Mouse (Mus musculus) embryonic facial prominence, embryonic 15.5 days (tissue): Measurements from ENCODE around the gene Tmem101. TPM values are rescaled to one million over a fixed set of nuclear protein-coding genes. Genes with fewer than 3 reads are reported as not detected.

Source experiments
- ATAC-seq: fragments of 200-750 bp; cut with Nextera tagmentation; 2 replicates; pipeline ENCODE4 v1.8.0; 2017; ENCODE audit warnings: low read depth, moderate TSS enrichment; ENCODE audit not compliant: insufficient number of reproducible peaks, low FRiP score, low TSS enrichment
- H3K27ac ChIP-seq: fragments of 300-500 bp; sonication (generic); replicated peaks from 2 replicates; pipeline ENCODE4 v1.5.1; 2015; ENCODE audit warnings: mild to moderate bottlenecking, inconsistent platforms
- H3K27me3 ChIP-seq: fragments of 300-500 bp; sonication (generic); 2 replicates; pipeline ENCODE4 v1.6.1; 2015; ENCODE audit warnings: inconsistent platforms
- H3K36me3 ChIP-seq: fragments of 300-500 bp; sonication (generic); 2 replicates; pipeline ENCODE4 v1.6.1; 2015; ENCODE audit warnings: mild to moderate bottlenecking, inconsistent platforms
- H3K4me1 ChIP-seq: fragments of 300-500 bp; sonication (generic); 2 replicates; pipeline ENCODE4 v1.6.1; 2015; ENCODE audit warnings: inconsistent platforms
- H3K4me2 ChIP-seq: fragments of 300-500 bp; sonication (generic); replicated peaks from 2 replicates; pipeline ENCODE4 v1.6.1; 2015; ENCODE audit warnings: mild to moderate bottlenecking, inconsistent platforms
- H3K4me3 ChIP-seq: fragments of 300-500 bp; sonication (generic); replicated peaks from 2 replicates; pipeline ENCODE4 v1.5.1; 2015; ENCODE audit warnings: mild to moderate bottlenecking, inconsistent platforms
- H3K9ac ChIP-seq: fragments of 300-500 bp; sonication (generic); 2 replicates; pipeline ENCODE4 v1.6.1; 2015; ENCODE audit warnings: inconsistent platforms
- H3K9me3 ChIP-seq: fragments of 300-500 bp; sonication (generic); replicated peaks from 2 replicates; pipeline ENCODE4 v1.6.1; 2016; ENCODE audit warnings: inconsistent platforms
- WGBS: fragments of 180-500 bp; shearing (Covaris S2); methylation state at CpG from one replicate; pipeline ENCODE4 v1.1.7; 2015; 5-methylcytosine and 5-hydroxymethylcytosine counted together
- polyA plus RNA-seq: library from polyadenylated mRNA; unstranded; fragments of >200 nt; fragmentation: Nextera tagmentation; extraction: Ambion mirVana; gene quantifications from 2 replicates; pipeline ENCODE4 v1.2.1, GENCODE M21; 2015

Gene Tmem101
- polyA plus RNA-seq = 39.4 and 39.9 TPM in 2 replicates

- peak within 1 kb of the TSS; percentile 81 for H3K27ac ChIP-seq
- peaks cover 26% of the 10 kb centered on the region for H3K36me3 ChIP-seq
- H3K27me3 ChIP-seq = no peaks in the 10 kb centered on the region
- H3K9me3 ChIP-seq = no peaks in the 10 kb centered on the region
- WGBS = under 1% methylated on average over 37 of the region's 37 CpGs
- peak; percentile 84 for ATAC-seq
- H3K4me1 ChIP-seq = peaks cover 11% of the 10 kb centered on the region
- H3K4me3 ChIP-seq = peak within 1 kb of the TSS; percentile 75
- H3K9ac ChIP-seq = peak within 1 kb of the TSS; percentile 72
- H3K4me2 ChIP-seq = peak within 1 kb of the TSS; percentile 87
Measured at GRCm38 (mm10) chr11:102156039-102156785, at the start of gene Tmem101. Gene Tmem101 (minus strand): TSS chr11:102156404.

- no peaks in the 10 kb centered on the region for H3K9me3 ChIP-seq
- no peak for ATAC-seq
- H3K27ac ChIP-seq = no peak overlapping the region
- peaks cover 95% of the 10 kb centered on the region for H3K36me3 ChIP-seq
- H3K4me1 ChIP-seq = peaks cover 15% of the 10 kb centered on the region
- no peak overlapping the region for H3K4me3 ChIP-seq
- H3K4me2 ChIP-seq = no peak overlapping the region
- no peak overlapping the region for H3K9ac ChIP-seq
- no peaks in the 10 kb centered on the region for H3K27me3 ChIP-seq
- 69% methylated on average over 12 of the region's 12 CpGs for WGBS
Measured at GRCm38 (mm10) chr11:102201408-102201821, 45.2 kb upstream of the Tmem101 start.

GRCm38 (mm10) chr11:102199856-102200255 lies 43.7 kb upstream of the Tmem101 start:
- no peak overlapping the region for H3K27ac ChIP-seq
- no peak overlapping the region for H3K4me3 ChIP-seq
- no peak overlapping the region for H3K4me2 ChIP-seq
- peaks cover 95% of the 10 kb centered on the region for H3K36me3 ChIP-seq
- no peak for ATAC-seq
- H3K4me1 ChIP-seq = 0 out of 2 replicates have a peak, but pooled peaks cover 10% of the 10 kb centered on the region
- no peaks in the 10 kb centered on the region for H3K9me3 ChIP-seq
- no peaks in the 10 kb centered on the region for H3K27me3 ChIP-seq
- 63% methylated on average over 9 of the region's 9 CpGs for WGBS
- H3K9ac ChIP-seq = no peak overlapping the region

GRCm38 (mm10) chr11:102198245-102198644 lies 42.0 kb upstream of the Tmem101 start:
- Histone ChIP-seq H3K9ac (no peak overlapping the region), H3K4me1 (0 out of 2 replicates have a peak, but pooled peaks cover 10% of the 10 kb centered on the region), H3K4me2 (no peak overlapping the region), H3K36me3 (peaks cover 90% of the 10 kb centered on the region), H3K9me3 (no peaks in the 10 kb centered on the region), H3K4me3 (no peak overlapping the region), H3K27ac (no peak overlapping the region), H3K27me3 (no peaks in the 10 kb centered on the region)
- 69% methylated on average over 6 of the region's 6 CpGs for WGBS
- ATAC-seq = no peak

GRCm38 (mm10) chr11:102196018-102196797 lies 40.0 kb upstream of the Tmem101 start:
- no peak overlapping the region for H3K4me3 ChIP-seq
- no peak overlapping the region for H3K4me2 ChIP-seq
- H3K27ac ChIP-seq = no peak overlapping the region
- H3K9ac ChIP-seq = no peak overlapping the region
- H3K4me1 ChIP-seq = peaks cover 4% of the 10 kb centered on the region
- WGBS = 85% methylated on average over 21 of the region's 21 CpGs
- ATAC-seq = no peak
- peaks cover 75% of the 10 kb centered on the region for H3K36me3 ChIP-seq
- H3K9me3 ChIP-seq = no peaks in the 10 kb centered on the region
- H3K27me3 ChIP-seq = no peaks in the 10 kb centered on the region

GRCm38 (mm10) chr11:102193657-102194440 lies 37.6 kb upstream of the Tmem101 start:
- WGBS = 83% methylated on average over 9 of the region's 9 CpGs
- H3K9me3 ChIP-seq = no peaks in the 10 kb centered on the region
- H3K4me2 ChIP-seq = no peak overlapping the region
- H3K27ac ChIP-seq = no peak overlapping the region
- no peaks in the 10 kb centered on the region for H3K27me3 ChIP-seq
- ATAC-seq = no peak
- no peak overlapping the region for H3K9ac ChIP-seq
- H3K4me3 ChIP-seq = no peak overlapping the region
- H3K4me1 ChIP-seq = peaks cover 23% of the 10 kb centered on the region
- peaks cover 51% of the 10 kb centered on the region for H3K36me3 ChIP-seq

GRCm38 (mm10) chr11:102190848-102191247 lies 34.6 kb upstream of the Tmem101 start:
- Histone ChIP-seq H3K9ac (peak overlapping the region; percentile 6; the same call in 1 of the 2 replicates), H3K27me3 (no peaks in the 10 kb centered on the region), H3K4me2 (peak overlapping the region; percentile 88; the same call in 1 of the 2 replicates), H3K4me3 (peak overlapping the region; percentile 63; the same call in 1 of the 2 replicates), H3K27ac (0 out of 2 replicates have a peak overlapping the region, but pooled peaks have one; percentile 25), H3K4me1 (peaks cover 25% of the 10 kb centered on the region), H3K9me3 (no peaks in the 10 kb centered on the region), H3K36me3 (peaks cover 21% of the 10 kb centered on the region)
- WGBS = 40% methylated on average over 4 of the region's 4 CpGs
- ATAC-seq = no peak

GRCm38 (mm10) chr11:102189461-102190436 lies 33.5 kb upstream of the Tmem101 start, which contains the start of gene G6pc3:
Gene G6pc3 (plus strand): TSS chr11:102189620.
- Histone ChIP-seq H3K27ac (peak within 1 kb of the TSS; percentile 71), H3K9ac (peak within 1 kb of the TSS; percentile 51), H3K36me3 (peaks cover 10% of the 10 kb centered on the region), H3K9me3 (no peaks in the 10 kb centered on the region), H3K4me3 (peak within 1 kb of the TSS; percentile 63), H3K4me2 (peak within 1 kb of the TSS; percentile 88), H3K27me3 (no peaks in the 10 kb centered on the region), H3K4me1 (peaks cover 30% of the 10 kb centered on the region)
- under 1% methylated on average over 50 of the region's 50 CpGs for WGBS
- ATAC-seq = peak; percentile 80

GRCm38 (mm10) chr11:102188980-102189379 lies 32.8 kb upstream of the Tmem101 start:
- no peak for ATAC-seq
- Histone ChIP-seq H3K4me2 (peak overlapping the region; percentile 88), H3K27me3 (no peaks in the 10 kb centered on the region), H3K36me3 (peaks cover 2% of the 10 kb centered on the region), H3K9me3 (no peaks in the 10 kb centered on the region), H3K4me3 (peak overlapping the region; percentile 63), H3K4me1 (peaks cover 33% of the 10 kb centered on the region), H3K9ac (no peak overlapping the region), H3K27ac (0 out of 2 replicates have a peak overlapping the region, but pooled peaks have one; percentile 5)
- WGBS = 63% methylated on average over 6 of the region's 6 CpGs

GRCm38 (mm10) chr11:102186235-102186634 lies 30.0 kb upstream of the Tmem101 start:
- Histone ChIP-seq H3K36me3 (peaks cover 14% of the 10 kb centered on the region), H3K9me3 (no peaks in the 10 kb centered on the region), H3K9ac (no peak overlapping the region), H3K4me1 (peaks cover 42% of the 10 kb centered on the region), H3K27me3 (no peaks in the 10 kb centered on the region), H3K4me2 (no peak overlapping the region), H3K4me3 (no peak overlapping the region), H3K27ac (no peak overlapping the region)
- 79% methylated on average over 1 of the region's 1 CpGs for whole genome bisulfite sequencing
- no peak for ATAC-seq
